Mouse (Mus musculus) large intestine, adult 2 months (tissue): ENCODE results near the gene Unc45a. TPM values are rescaled to one million over a fixed set of nuclear protein-coding genes. Genes with fewer than 3 reads are reported as not detected.
"Not testable (repeated sequence)": the region's sequence is repeated elsewhere in the genome, so short reads cannot be mapped to it uniquely, and the experiment has no call there.

ENCODE experiments used
- DNase-seq: peaks from one replicate; pipeline ENCODE4 v3.0.0-alpha.2; 2012; ENCODE audit warnings: low read depth, low spot score
- WGBS: fragments of 180-500 bp; shearing (Covaris S2); methylation state at CpG from one replicate; pipeline ENCODE4 v1.1.7; 2018; 5-methylcytosine and 5-hydroxymethylcytosine counted together
- polyA plus RNA-seq: library from polyadenylated mRNA; depleted of rRNA; stranded (reverse); fragments of >200 nt; gene quantifications from 2 replicates; pipeline ENCODE4 v1.2.3, GENCODE M21; 2012

The Unc45a gene
- polyA plus RNA-seq, 1 experiment = 44.8 TPM

DNA sequence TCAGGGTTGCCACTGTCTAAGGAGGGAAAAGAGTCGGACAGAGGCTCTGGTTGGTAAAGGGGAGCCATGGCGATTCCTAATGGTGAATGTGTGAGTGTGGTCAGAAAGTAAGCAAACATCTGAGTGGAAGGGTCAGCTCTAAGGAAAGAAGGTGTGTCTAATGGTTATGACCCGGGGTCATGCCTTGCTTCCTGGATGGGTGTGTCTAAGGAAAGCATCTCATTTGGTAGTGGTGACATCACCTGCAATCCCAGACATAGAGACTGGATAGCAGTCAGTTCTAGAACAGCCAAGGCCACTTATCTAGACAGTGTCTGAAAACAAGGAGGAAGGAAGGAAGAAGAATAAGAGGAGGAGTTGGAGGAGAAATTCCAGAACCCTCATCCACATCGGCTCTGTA is 6.0 kb downstream of the Unc45a start:
- peak; percentile 56 for DNase-seq
- WGBS = 47% methylated on average over 4 of the region's 4 CpGs

DNA sequence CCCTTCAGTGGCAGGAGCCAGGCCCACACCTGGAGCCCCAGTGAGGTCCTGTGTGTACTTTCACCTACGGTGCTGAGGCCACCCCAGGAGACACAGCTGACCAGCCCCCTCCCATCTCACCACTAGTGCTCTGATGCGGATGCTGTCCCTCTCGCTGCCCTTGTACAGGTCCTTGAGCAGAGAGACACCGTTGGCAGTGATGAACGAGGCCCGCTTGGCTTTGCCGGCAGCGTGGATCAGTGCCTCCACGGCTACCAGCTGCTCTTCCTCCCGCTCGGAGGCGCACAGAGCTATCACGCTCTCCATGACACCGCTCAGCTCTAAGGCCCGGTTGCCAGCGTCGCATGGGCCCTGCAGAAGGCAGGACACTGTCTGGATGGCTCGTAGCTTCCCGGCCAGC is 9.4 kb downstream of the Unc45a start:
- no peak for DNase-seq
- WGBS = 96% methylated on average over 19 of the region's 19 CpGs

DNA sequence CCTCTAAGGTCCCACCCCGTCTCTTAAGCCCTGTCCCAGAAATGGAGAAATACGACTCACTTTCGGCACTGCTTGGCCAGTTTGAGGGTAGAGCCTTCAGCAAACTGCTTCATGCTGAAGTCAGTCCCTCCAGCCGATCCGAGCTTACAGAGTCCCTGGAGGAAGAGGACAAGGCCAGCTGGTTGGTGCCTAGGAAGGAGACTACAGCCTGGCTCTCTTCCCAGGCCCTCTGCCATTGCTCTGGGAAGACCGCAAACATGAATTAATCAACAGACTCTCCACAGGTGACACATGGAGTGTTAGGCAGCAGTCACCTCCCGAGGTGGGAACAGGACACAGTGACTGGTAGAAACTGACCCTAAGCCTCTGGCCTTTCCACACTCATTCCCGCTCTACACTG is 10.5 kb downstream of the Unc45a start:
- 82% methylated on average over 8 of the region's 8 CpGs for WGBS
- no peak for DNase-seq

DNA sequence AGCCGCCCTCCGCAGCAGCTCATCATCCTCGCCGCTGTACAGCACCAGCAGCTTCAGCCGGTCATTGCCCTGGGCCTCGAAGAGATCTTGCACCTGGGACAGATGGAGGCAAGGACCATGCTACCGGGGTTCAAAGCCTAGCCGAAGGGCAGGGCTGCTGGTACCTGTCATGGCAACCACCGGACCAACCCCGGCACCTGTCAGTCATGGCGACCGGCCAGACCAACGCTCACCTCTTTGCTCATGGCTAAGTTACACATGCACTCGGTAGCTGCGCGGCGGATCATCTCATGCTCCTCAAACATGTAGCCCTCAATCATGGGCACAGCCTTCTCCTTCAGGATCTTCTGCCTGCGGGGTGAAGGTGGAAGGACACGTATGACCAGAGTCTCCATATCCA is 14.7 kb downstream of the Unc45a start:
- WGBS = 95% methylated on average over 19 of the region's 19 CpGs
- DNase-seq = no peak

DNA sequence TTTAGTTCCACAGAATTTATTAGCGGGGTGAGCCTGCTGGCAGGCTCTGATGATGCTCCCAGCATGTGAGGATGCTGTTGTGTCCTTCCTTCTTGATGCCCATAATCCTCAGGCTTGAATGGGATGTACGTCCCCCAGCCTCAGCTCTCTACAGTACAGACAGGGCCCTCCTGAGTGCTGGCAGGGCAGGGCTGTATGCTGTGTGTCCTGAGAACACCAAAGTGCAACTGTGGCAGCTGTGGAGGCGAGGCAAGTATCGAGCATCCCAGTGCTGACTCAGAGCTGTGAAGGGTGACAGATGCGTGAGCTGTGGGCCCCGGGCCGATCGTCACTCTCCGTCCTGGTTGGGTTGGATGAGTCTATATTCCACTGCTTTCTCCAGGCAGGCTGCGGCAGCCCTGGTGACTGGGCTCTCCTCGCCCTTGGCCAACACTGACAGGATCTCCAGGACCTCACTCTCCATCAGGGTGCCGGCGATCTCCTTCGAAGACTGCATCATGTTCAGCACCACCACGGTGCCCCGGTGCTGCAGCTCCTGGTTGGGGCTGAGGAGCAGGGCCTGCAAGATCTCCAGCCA is 15.4 kb downstream of the Unc45a start:
- WGBS = 88% methylated on average over 16 of the region's 16 CpGs
- no peak for DNase-seq

DNA sequence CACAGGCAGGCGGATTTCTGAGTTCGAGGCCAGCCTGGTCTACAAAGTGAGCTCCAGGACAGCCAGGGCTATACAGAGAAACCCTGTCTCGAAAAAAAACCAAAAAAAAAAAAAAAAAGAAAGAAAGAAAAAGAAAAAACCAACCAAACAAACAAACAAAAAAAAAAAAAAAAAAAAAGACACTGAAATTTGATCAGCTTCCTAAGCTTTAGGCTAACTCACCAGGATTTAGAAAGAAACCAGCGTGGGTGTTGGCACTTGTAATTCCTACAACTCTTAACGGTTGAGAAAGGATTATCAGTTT is 16.0 kb downstream of the Unc45a start:
- DNase-seq = not testable (repeated sequence)
- WGBS = 28% methylated on average over 4 of the region's 5 CpGs

DNA sequence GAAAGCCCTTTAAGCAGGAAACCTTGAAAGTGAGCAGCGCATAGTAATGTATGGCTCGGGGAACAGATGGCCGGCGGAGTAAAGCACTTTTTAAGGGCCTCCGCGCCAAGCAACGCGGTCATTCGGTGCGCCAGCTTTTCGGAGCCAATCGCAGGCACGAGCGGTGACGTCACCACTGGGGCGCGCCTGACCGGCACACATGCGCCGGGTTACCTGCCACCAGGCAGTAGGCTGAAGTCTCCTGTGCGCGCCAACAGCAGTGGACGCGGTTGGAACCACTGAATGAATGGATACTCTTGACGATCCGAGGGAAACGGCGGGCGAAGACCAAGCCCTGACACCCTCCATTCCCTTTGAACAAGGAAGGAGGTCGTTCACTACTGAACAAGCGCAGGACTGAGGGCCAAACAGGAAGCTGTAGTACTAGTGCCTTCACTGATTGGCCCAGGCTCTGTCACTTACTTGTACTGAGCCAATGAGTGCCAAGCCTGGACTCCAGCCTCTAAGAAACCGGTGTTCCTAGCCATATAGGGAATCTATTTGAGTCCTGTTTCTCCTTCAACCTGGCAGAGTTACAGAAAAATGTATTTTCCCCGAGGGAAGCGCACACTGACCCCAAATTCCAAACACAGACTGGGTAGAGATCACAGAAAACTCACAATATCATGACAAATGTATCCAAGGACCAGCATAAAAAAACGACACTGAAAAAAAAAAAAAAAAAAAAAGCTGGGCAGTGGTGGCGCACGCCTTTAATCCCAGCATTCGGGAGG is 16.6 kb downstream of the Unc45a start, which contains the start of gene Rccd1:
Rccd1 (minus strand) TSS at position 412 of the 773 bp plus-strand sequence.
- WGBS = 1% methylated on average over 38 of the region's 38 CpGs
- DNase-seq = peak; percentile 97

DNA sequence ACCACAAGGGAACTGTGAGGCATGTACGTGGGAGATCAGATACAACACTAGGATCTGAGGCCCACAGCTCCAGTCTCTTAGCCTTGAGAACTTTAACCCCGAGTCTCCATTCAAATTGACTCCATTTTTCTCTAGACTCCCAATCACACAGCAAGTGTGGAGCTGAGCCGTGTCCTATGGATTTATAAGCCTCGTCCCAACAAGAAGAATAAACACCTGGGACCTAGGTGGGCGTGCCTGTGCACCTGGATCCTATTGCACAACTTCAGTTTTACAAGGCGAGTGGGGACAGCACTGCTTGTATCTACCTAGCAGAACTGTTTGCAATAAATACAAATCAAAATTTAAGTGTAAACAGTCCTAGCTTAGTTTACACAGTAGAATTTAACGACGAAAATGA is 17.5 kb downstream of the Unc45a start:
- WGBS = 8% methylated on average over 8 of the region's 8 CpGs
- peak; percentile 61 for DNase-seq

DNA sequence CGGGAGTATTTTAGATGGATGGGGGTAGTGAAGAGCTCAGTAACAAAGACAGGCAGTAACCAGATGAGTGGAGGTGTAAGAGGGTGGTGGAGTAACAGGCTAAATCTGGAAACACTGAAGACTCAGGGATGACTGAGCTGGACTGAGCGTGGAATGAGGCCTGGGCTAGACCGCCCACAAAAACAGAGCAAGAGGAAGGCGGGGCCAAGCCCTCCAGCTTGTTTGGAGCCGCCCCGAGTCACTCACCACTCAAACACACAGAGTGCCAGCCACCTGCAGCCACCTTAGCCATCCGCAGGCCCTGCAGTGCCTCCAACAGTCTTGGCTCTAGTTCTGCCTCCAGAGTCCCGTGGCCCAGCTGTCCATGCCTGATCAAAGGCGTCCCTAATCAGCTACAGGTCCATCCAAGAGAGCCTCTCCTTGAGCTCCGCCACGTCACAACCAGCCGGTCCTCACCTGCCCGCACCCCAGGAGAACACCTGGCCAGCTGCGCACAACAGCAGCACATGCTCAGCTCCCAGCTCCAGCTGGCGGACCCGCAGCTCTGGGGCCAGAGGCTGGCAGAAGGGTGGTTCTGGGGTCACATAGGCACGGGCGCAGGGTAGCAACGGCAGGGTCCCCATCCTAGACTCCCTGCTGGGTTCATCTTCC is 20.8 kb downstream of the Unc45a start:
- no peak for DNase-seq
- WGBS = 83% methylated on average over 19 of the region's 19 CpGs

DNA sequence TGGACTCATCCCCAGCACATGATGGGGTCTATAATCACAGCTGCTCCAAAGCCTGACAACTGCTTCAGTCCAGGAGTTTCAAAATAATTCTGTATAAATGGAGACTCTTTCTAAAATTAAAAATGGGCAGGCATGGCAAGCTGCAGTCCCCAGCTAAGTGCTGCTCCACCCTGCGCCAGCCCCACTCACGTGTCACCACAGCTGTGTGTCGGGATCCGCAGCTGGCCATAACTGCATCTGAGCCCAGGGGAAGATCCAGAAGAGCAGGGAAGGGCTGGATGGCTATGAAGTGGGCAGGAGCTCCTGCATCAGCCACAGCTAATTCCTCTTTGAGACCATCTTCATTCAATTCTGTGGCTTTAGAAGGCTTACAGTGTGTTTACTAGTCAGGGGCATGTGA is 22.1 kb downstream of the Unc45a start:
- DNase-seq = no peak
- WGBS = 90% methylated on average over 4 of the region's 4 CpGs

DNA sequence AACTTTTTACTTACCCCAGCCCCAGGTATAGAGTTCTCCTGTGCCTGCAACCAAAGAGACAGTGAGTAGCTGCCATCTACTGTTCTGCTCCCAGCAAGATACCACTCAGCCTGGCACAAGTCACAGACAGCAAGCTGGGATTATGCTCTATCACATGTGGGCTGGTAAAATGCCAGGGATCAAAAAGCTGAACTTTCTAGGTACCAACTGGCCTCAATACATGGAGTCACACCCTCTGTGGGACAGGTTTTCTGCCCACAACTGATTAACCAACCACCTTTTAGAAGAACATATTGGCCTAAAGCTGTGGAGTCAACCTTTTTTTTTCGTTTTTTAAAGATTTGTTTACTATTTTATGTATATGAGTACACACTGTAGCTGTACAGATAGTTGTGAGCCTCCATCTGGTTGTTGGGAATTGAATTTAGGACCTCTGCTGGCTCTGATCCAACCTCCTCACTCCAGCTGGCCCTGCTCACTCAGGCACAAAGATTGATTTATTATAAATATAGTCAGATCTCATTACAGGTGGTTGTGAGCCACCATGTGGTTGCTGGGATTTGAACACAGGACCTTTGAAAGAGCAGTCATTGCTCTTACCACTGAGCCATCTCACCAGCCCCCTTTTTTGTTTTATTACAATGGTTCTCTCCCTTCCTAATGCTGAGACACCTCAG is 23.2 kb downstream of the Unc45a start:
- no peak for DNase-seq
- 68% methylated on average over 1 of the region's 1 CpGs for WGBS

DNA sequence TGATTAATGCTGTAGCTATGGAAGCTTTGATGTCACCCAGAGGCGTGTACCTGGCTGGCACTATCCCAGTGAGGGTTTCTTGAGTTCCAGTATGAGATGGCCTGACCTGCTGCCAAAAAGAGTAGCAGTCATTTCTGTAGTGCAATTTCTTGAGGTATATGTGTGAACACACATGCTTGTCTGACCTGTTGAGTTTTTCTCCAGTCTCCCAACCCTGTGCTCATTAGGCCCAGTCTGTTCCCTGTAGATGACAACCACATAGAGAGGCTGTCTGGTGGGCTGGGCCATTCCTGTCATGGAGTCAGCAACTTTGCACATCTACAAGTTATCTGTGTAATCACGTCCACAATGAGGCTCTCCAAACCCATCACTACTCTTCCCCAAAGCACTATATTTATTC is 25.1 kb downstream of the Unc45a start:
- 81% methylated on average over 2 of the region's 2 CpGs for WGBS

DNA sequence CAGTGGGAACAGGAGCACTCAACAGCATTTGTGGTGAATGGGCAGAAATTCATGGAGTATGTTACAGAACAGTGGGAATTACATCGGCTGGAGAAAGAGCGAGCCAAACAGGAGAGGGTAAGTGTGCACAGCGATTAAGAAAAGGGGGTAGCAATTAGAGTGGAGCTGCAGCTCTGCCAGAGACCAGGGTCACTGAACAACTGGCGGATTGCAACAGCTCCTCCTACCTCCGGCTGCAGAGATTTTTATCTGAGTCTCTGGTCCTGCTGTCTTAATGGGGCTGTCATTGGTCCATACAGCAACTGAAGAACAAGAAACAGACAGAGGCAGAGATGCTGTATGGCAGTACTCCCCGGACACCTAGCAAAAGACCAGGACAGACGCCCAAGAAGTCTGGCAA is 30.0 kb downstream of the Unc45a start:
- no peak for DNase-seq
- WGBS = 85% methylated on average over 7 of the region's 7 CpGs

More for the DNA sequence above, 25.1 kb downstream of the Unc45a start:
- DNase-seq = no peak

DNA sequence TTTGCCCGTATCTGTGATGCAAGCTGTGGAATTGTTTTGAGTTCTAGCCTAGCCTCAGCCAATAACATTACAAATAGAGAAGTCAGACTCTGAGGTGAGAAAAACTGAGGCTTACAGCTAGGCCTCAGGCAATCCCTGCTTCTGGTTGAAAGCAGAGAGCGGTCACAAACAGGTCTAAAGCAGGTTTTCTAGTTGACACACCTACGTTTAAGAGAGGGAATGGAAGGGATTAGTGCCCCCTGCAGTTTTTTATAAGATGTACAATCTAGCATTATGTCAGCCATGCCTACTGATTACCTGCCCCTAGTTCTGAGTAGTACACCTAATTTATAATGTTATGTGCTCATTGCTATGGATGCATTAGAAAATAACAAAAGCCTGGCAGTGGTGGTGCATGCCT is 33.0 kb downstream of the Unc45a start:
- no peak for DNase-seq
- 76% methylated on average over 3 of the region's 3 CpGs for whole genome bisulfite sequencing

DNA sequence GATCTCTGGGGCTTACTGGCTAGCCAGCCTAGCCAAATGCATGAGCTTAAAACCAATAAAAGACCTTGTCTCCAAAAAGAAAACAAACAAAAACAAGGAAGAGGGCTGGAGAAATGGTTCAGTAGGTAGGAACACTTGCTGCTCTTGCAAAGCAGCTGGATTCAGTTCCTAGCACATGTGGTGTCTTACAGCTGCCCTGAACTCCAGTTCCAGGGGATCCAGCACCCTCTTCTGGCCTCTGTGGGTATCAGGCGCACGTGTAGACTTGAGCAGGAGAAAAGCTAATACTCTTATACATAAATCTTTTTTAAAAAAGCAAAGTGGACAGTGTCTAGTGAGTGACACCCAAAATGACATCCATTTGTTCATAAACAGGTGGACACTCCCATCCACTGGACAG is 39.3 kb downstream of the Unc45a start:
- DNase-seq = no peak

DNA sequence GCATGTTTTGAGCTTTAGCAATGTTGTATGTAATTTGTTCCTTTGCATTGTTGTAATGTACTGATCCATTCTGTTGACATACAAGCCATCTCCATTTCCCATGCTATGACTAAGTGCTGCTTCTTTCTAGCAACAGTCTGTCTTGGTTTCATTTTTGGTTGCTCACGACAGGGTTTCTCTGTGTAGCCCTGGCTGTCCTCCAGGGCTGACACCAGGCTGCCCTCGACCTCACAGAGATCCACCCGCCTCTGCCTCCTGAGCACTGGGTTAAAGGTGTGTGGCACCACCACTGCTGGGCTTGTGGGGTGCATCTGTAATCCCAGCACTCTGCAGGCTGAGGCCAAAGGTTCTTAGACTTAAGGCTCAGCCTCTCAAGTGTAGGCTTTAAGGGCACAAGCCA is 41.2 kb downstream of the Unc45a start:
- no peak for DNase-seq

More for the DNA sequence above, 39.3 kb downstream of the Unc45a start:
- 83% methylated on average over 2 of the region's 2 CpGs for WGBS

DNA sequence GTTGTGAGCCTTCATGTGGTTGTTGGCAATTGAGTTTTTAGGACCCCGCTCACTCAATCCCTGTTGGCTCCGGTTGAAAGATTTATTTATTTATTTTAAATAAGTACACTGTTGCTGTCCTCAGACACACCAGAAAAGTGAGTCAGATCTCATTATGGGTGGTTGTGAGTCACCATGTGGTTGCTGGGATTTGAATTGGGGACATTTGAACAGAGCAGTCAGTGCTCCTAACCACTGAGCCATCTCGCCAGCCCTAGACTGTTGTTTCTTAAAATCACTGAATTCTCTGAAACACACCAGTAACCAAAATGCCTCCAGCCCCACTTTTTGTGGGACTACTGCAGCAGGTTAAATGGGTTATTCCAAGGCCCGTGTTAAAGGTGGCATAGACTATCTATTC is 42.1 kb downstream of the Unc45a start:
- WGBS = 84% methylated on average over 4 of the region's 4 CpGs
- no peak for DNase-seq

More for the DNA sequence above, 41.2 kb downstream of the Unc45a start:
- WGBS = 41% methylated on average over 3 of the region's 3 CpGs

DNA sequence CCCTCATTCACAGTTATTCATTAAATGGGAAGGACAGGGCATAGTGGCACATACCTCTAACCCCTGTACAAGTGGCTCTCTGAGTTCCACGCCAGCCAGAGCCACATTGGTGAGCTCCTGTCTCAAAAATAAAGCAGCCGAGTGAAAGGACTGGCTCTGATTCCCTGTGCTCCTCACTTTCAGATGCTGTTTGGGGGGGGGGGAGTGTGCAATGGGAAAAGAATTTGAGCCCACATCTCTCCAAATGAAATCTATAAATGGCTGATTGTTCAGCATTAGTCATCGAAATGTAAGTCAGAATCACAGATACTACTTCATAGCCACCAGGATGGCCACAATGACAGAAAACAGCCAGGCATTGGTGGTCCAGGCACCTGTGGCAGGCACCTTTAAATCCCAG is 43.8 kb downstream of the Unc45a start:
- WGBS = 74% methylated on average over 3 of the region's 3 CpGs

DNA sequence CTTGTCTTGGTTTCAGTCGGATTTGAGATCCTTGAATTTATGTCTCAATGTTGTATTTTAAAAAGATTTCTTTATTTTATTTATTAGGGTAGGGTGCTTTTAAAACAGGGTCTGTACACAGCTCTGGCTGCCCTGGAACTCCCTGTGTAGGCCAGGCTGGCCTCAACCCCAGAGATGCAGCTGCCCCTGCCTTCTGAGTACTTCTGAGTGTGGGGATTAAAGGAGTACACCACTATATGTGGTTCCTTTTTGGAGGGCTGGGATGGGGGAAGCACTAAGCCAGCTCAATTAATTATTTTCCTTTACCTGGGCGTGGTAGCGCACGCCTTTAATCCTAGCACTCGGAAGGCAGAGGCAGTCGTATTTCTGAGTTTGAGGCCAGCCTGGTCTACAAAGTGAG is 44.3 kb downstream of the Unc45a start:
- DNase-seq = no peak
- 75% methylated on average over 6 of the region's 6 CpGs for WGBS

More for the DNA sequence above, 43.8 kb downstream of the Unc45a start:
- no peak for DNase-seq
